Comparison of ENCODE assay signal across 8 mouse cellular contexts in genomic region chr2:156996576-156996975, GRCm38 (mm10). TPM values are rescaled to one million over a fixed set of nuclear protein-coding genes. Genes with fewer than 3 reads are reported as not detected.
A peak's percentile ranks its signal among the peaks of the same experiment; 100 is the strongest.
DNase-seq lines count a peak whose midpoint lies in the region; ATAC-seq and TF ChIP-seq lines count a peak whose summit lies in the region.

No protein-coding gene starts in this region.

- H3K4me3 ChIP-seq in neural tube, embryonic 11.5 days (ENCODE audit: low read depth, low read length): no peak overlapping the region
- no peak overlapping the region for H3K4me3 ChIP-seq in left cerebral cortex, adult 2 months

- TF ChIP-seq CTCF in left cerebral cortex, adult 2 months (IDR thresholded peaks at IDR 0.05): peak; percentile 87

- H3K27me3 ChIP-seq in neural tube, embryonic 11.5 days (ENCODE audit: control insufficient read depth, insufficient read depth, low read length): no peaks in the 10 kb centered on the region
- H3K27me3 ChIP-seq in splenic B cell, adult 2 months (ENCODE audit: control insufficient read depth, insufficient read depth, low read length, poor library complexity, severe bottlenecking): no peaks in the 10 kb centered on the region

- no peak overlapping the region for H3K27ac ChIP-seq in neural tube, embryonic 11.5 days (ENCODE audit: low read depth, low read length)
- no peak overlapping the region for H3K27ac ChIP-seq in left cerebral cortex, adult 2 months

- peaks cover 4% of the 10 kb centered on the region; the same call in 1 of the 2 replicates for H3K36me3 ChIP-seq in neural tube, embryonic 11.5 days (ENCODE audit: control insufficient read depth, insufficient read depth, low read length)
- H3K36me3 ChIP-seq in splenic B cell, adult 2 months (ENCODE audit: control insufficient read depth, insufficient read depth, low read length, poor library complexity, severe bottlenecking): peaks cover 4% of the 10 kb centered on the region; the same call in 1 of the 2 replicates

- H3K9me3 ChIP-seq in neural tube, embryonic 11.5 days (ENCODE audit: control insufficient read depth, low read length): no peaks in the 10 kb centered on the region

- peak; percentile 52 to 66 for DNase-seq in frontal cortex, postnatal 36 days (ENCODE audit: low spot score in 2 of 2)
- DNase-seq in frontal cortex, postnatal 25 days (ENCODE audit: low spot score in 2 of 2): no peak
- DNase-seq in neural tube, embryonic 11.5 days (ENCODE audit: low spot score): peak; percentile 43
- no peak for DNase-seq in neural tube, embryonic 10.5 days (ENCODE audit: extremely low spot score, low spot score)
- DNase-seq in cerebellum, adult 11 months: peak; percentile 70
- peak; percentile 41 to 54 for DNase-seq in left cerebral cortex, adult 2 months (ENCODE audit: extremely low spot score in 1 of 2, low spot score in 2 of 2)
- peak; percentile 56 for DNase-seq in splenic B cell, adult 2 months (ENCODE audit: low read depth, low spot score)
- no peak for DNase-seq in frontal cortex, postnatal 10 days (ENCODE audit: low spot score in 2 of 2)

- WGBS in neural tube, embryonic 11.5 days: 64% methylated on average over 6 of the region's 6 CpGs

- H3K4me2 ChIP-seq in neural tube, embryonic 11.5 days (ENCODE audit: low read depth): no peak overlapping the region

- intact Hi-C loops in left cerebral cortex, adult 2 months (cut with DNase I): loop anchor here (1.0 to 5.0 kb wide), 3 partner anchors 91 to 189 kb away; no protein-coding TSS in a partner anchor

- H3K9ac ChIP-seq in neural tube, embryonic 11.5 days (ENCODE audit: low read length): no peak overlapping the region

- H3K4me1 ChIP-seq in neural tube, embryonic 11.5 days (ENCODE audit: control insufficient read depth, insufficient read depth, low read length): no peaks in the 10 kb centered on the region

- ATAC-seq in neural tube, embryonic 11.5 days (ENCODE audit: insufficient read depth, low FRiP score, low TSS enrichment): no peak

RNA-seq across cellular contexts. Expression of gene Ndrg3, which starts 4.7 kb away (rescaled TPM):
- 54.2 and 58.9 TPM in 2 replicates for polyA plus RNA-seq in neural tube, embryonic 11.5 days (2014; fragmentation: Nextera tagmentation; extraction: Ambion mirVana)
- total RNA-seq in left cerebral cortex, adult 2 months (2021): 100 to 1,000 TPM; 457 to 473 TPM

RNA-seq across cellular contexts. Expression of gene Dsn1, which starts 10.4 kb away (rescaled TPM):
- polyA plus RNA-seq in neural tube, embryonic 11.5 days (2014; fragmentation: Nextera tagmentation; extraction: Ambion mirVana): 41.6 and 48.7 TPM in 2 replicates
- total RNA-seq in left cerebral cortex, adult 2 months (2021): 1 to 10 TPM; 5.8 to 6.3 TPM

Comparison
In these comparisons a context has a peak if more than half of its experiments do, and no peak if none do; other contexts are left out.
1. DNase-seq: peak in frontal cortex, postnatal 36 days (2 of 2), neural tube, embryonic 11.5 days (single experiment), cerebellum, adult 11 months (single experiment), left cerebral cortex, adult 2 months (2 of 2) and splenic B cell, adult 2 months (single experiment); none in frontal cortex, postnatal 25 days (0 of 2), neural tube, embryonic 10.5 days (single experiment) and frontal cortex, postnatal 10 days (0 of 2).